Mouse (Mus musculus): ENCODE results near the gene Slc6a19. TPM values are rescaled to one million over a fixed set of nuclear protein-coding genes. Genes with fewer than 3 reads are reported as not detected.

Gene Slc6a19
- total and polyA plus RNA-seq, 2 experiments from 2014 or later, result 0.05 to 0.51 TPM

DNA sequence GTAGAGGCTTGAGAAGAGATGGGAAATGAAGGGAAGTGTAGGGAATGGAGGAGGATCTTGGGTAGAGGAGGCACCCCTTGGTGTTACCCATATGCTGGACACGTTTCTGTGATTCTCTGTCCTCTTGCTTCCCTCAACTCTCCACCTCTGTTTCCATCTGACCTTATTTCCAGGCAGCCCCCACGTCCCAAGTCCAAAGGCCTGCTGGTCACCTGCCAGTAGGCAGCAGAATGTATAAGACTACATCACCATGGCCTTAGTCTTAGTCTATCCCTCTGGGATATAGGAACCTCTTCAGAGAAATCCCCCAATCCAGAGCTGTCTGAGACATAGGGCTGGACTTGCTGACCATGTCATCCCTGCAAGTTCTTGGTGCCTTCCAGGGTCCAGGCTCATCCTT, 25.4 kb downstream of the Slc6a19 start:
- Histone ChIP-seq H3K4me3 (ENCODE audit: low read length) (no peak overlapping the region), H3K27me3 (ENCODE audit: insufficient read depth, low read length) (no peaks in the 10 kb centered on the region), H3K36me3 (ENCODE audit: insufficient read depth, low read length) (no peaks in the 10 kb centered on the region), H3K27ac (no peak overlapping the region), H3K4me1 (ENCODE audit: insufficient read depth, low read length) (no peaks in the 10 kb centered on the region), H3K9ac (replicated peaks; ENCODE audit: low read length) (no peak overlapping the region), H3K9me3 (ENCODE audit: low read length) (no peaks in the 10 kb centered on the region), H3K4me2 (ENCODE audit: low read depth, low read length) (no peak overlapping the region)
- no peak for DNase-seq (ENCODE audit: low spot score)
- no peak for TF ChIP-seq CTCF (IDR thresholded peaks at IDR 0.05; ENCODE audit: low read depth)
- 62% methylated on average over 2 of the region's 2 CpGs for WGBS
- ATAC-seq, result no peak

DNA sequence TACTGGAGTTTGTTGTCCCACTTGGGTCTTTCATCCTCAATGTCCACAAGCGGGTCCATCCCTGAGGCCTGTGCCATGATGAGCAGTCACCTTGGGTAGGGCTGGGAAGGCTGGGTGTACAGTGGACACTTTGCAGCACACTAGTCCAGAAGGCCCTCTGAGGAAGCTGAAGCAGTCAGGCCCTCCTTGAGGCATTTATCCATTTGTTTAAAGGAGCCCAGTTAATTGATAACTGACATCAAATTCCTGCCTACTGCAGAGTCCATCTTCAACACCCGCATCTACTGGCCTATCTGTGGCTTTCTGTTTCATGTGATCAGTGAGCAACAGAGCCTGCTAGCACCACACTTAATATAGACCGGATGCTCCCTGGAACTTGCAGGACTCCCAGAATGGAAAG, 26.8 kb downstream of the Slc6a19 start, which contains the start of gene Slc6a18:
Gene Slc6a18, minus strand, starts transcription at position 171 of the 400 bp plus-strand sequence.
- WGBS, result 81% methylated on average over 3 of the region's 3 CpGs
- no peak for ATAC-seq
- no peaks in the 10 kb centered on the region for H3K36me3 ChIP-seq (ENCODE audit: insufficient read depth, low read length)

DNA sequence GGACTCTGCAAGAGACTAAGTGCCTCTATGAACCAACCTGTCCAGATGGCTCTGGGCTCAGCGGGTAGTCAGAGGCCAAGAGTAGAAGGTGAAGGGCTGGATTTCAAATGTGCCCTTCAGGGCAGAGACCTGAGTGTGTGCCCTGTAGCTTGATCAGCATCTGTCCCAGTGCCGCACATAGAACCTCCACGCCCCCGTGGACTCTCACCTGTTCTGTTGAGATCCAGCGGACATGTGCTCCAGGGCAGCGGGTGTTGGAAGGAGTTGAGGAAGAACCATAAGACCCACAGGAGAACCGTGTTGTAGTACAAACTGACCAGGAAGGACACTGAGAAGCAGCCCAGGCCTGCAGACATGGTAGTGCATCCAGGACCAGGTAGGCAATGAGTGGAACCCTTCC, 29.5 kb downstream of the Slc6a19 start:
- Histone ChIP-seq H3K4me3 (ENCODE audit: low read length) (no peak overlapping the region), H3K27ac (no peak overlapping the region), H3K36me3 (ENCODE audit: insufficient read depth, low read length) (no peaks in the 10 kb centered on the region), H3K9me3 (ENCODE audit: low read length) (no peaks in the 10 kb centered on the region), H3K27me3 (ENCODE audit: insufficient read depth, low read length) (no peaks in the 10 kb centered on the region), H3K4me1 (ENCODE audit: insufficient read depth, low read length) (no peaks in the 10 kb centered on the region), H3K4me2 (ENCODE audit: low read depth, low read length) (no peak overlapping the region), H3K9ac (replicated peaks; ENCODE audit: low read length) (no peak overlapping the region)
- WGBS, result 92% methylated on average over 7 of the region's 7 CpGs
- no peak for ATAC-seq
- no peak for DNase-seq (ENCODE audit: low spot score)
- no peak for TF ChIP-seq CTCF (IDR thresholded peaks at IDR 0.05; ENCODE audit: low read depth)

More for the DNA sequence above, 26.8 kb downstream of the Slc6a19 start, which contains the start of gene Slc6a18:
- Histone ChIP-seq H3K4me2 (ENCODE audit: low read depth, low read length) (no peak within 1 kb of the TSS), H3K9me3 (ENCODE audit: low read length) (no peaks in the 10 kb centered on the region), H3K27ac (no peak within 1 kb of the TSS), H3K4me3 (ENCODE audit: low read length) (no peak within 1 kb of the TSS), H3K9ac (replicated peaks; ENCODE audit: low read length) (no peak within 1 kb of the TSS), H3K4me1 (ENCODE audit: insufficient read depth, low read length) (no peaks in the 10 kb centered on the region), H3K27me3 (ENCODE audit: insufficient read depth, low read length) (no peaks in the 10 kb centered on the region)
- TF ChIP-seq CTCF (IDR thresholded peaks at IDR 0.05; ENCODE audit: low read depth), result no peak
- no peak for DNase-seq (ENCODE audit: low spot score)

DNA sequence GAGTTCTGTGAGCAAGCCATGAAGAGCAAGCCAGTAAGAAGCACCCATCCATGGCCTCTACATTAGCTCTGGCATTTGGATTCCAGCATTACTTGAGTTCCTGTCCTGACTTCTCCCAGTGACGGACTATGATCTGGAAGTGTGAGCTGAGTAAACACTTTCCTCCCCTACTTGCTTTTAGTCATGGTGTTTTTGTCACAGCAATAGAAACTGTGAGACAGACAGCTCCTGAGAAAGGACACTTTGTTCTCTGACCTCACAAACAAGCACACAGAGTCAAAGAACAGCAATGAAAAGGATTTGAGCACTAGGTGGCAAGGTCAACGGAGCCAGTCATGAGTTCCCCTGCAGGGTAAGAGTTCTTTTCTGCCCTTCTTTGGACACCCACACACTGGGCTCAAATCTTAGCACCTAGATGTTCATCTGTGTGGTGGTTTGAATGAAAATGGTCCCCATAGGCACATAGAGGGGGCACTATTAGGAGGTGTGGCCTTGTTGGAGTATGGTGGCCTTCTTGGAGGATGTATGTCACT, 44.4 kb downstream of the Slc6a19 start:
- Histone ChIP-seq H3K27ac (no peak overlapping the region), H3K4me3 (ENCODE audit: low read length) (no peak overlapping the region), H3K4me1 (ENCODE audit: insufficient read depth, low read length) (no peaks in the 10 kb centered on the region), H3K27me3 (ENCODE audit: insufficient read depth, low read length) (no peaks in the 10 kb centered on the region), H3K9me3 (ENCODE audit: low read length) (no peaks in the 10 kb centered on the region), H3K4me2 (ENCODE audit: low read depth, low read length) (no peak overlapping the region), H3K36me3 (ENCODE audit: insufficient read depth, low read length) (no peaks in the 10 kb centered on the region), H3K9ac (replicated peaks; ENCODE audit: low read length) (no peak overlapping the region)
- ATAC-seq (no peak), DNase-seq (ENCODE audit: low spot score) (no peak)
- WGBS, result 65% methylated on average over 2 of the region's 2 CpGs
- TF ChIP-seq CTCF (IDR thresholded peaks at IDR 0.05; ENCODE audit: low read depth), result no peak

DNA sequence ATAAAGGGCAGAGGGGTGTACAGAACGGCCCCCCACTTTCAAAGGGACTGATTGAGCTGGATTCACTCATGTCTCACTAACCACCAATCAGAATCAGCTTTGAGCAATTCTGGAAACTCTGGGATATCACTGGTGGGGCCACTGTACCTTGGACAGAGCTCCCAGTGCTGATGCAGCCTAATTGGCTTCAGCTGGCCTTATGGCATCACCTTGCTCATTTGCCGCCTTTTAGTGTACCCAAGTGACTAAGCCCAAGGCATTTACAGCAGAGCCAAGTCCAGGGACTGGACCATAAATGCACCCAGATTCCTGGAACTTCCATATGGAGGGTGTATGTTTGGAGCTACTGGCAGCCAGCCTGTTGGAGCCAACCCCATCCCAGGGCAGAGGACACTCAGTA, 45.7 kb downstream of the Slc6a19 start:
- Histone ChIP-seq H3K4me3 (ENCODE audit: low read length) (no peak overlapping the region), H3K9ac (replicated peaks; ENCODE audit: low read length) (no peak overlapping the region), H3K27ac (no peak overlapping the region), H3K4me1 (ENCODE audit: insufficient read depth, low read length) (no peaks in the 10 kb centered on the region), H3K4me2 (ENCODE audit: low read depth, low read length) (no peak overlapping the region), H3K9me3 (ENCODE audit: low read length) (no peaks in the 10 kb centered on the region), H3K36me3 (ENCODE audit: insufficient read depth, low read length) (no peaks in the 10 kb centered on the region), H3K27me3 (ENCODE audit: insufficient read depth, low read length) (no peaks in the 10 kb centered on the region)
- 56% methylated on average over 2 of the region's 2 CpGs for WGBS
- TF ChIP-seq CTCF (IDR thresholded peaks at IDR 0.05; ENCODE audit: low read depth), result no peak
- no peak for DNase-seq (ENCODE audit: low spot score)
- ATAC-seq, result no peak

DNA sequence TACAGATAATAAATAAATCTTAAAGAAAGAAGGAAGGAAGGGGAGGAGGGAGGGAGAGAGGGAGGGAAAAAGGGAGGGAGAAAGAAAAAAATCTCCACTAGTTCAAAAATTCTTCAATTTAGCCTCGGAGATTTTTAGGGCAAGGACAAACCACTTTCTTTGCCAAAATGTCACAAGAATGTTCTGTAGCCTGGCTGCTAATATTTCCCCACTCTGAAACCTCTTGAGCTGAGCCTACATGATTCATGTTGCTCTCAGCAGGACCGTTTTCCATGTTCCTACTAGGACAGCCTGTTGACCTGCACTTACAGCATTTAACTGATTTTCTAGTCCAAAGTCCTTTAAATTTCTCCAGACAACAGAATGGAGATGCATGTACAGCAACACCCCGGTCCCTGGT, 49.7 kb downstream of the Slc6a19 start:
- Histone ChIP-seq H3K9me3 (ENCODE audit: low read length) (no peaks in the 10 kb centered on the region), H3K27me3 (ENCODE audit: insufficient read depth, low read length) (no peaks in the 10 kb centered on the region), H3K4me1 (ENCODE audit: insufficient read depth, low read length) (no peaks in the 10 kb centered on the region), H3K9ac (replicated peaks; ENCODE audit: low read length) (no peak overlapping the region), H3K4me3 (ENCODE audit: low read length) (no peak overlapping the region), H3K27ac (no peak overlapping the region), H3K36me3 (ENCODE audit: insufficient read depth, low read length) (no peaks in the 10 kb centered on the region), H3K4me2 (ENCODE audit: low read depth, low read length) (no peak overlapping the region)
- 84% methylated on average over 3 of the region's 3 CpGs for WGBS
- no peak for ATAC-seq
- TF ChIP-seq CTCF (IDR thresholded peaks at IDR 0.05; ENCODE audit: low read depth), result no peak
- no peak for DNase-seq (ENCODE audit: low spot score)

DNA sequence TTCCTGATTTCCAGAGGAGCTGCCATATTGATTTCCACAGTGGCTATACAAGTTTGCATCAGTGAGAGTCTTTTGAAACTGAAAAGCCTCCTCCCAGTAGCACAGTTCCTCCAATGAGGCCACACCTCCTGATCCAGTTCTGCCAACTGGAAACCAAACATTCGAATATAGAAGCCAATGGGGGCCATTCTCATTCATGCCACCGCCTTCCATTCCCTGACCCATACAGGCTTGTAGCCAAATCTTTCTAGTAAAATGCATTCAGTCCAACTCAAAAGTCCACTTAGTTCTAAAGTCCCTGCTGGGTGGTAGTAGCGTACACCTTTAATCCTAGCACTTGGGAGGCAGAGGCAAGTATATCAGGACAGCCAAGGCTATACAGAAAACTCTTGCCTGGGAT, 51.4 kb downstream of the Slc6a19 start:
- ATAC-seq (no peak), DNase-seq (ENCODE audit: low spot score) (no peak)
- Histone ChIP-seq H3K4me1 (ENCODE audit: insufficient read depth, low read length) (no peaks in the 10 kb centered on the region), H3K36me3 (ENCODE audit: insufficient read depth, low read length) (peaks cover 4% of the 10 kb centered on the region; the same call in 1 of the 2 replicates), H3K9ac (replicated peaks; ENCODE audit: low read length) (no peak overlapping the region), H3K27me3 (ENCODE audit: insufficient read depth, low read length) (no peaks in the 10 kb centered on the region), H3K27ac (no peak overlapping the region), H3K9me3 (ENCODE audit: low read length) (no peaks in the 10 kb centered on the region), H3K4me2 (ENCODE audit: low read depth, low read length) (no peak overlapping the region), H3K4me3 (ENCODE audit: low read length) (no peak overlapping the region)
- WGBS, result 69% methylated on average over 3 of the region's 3 CpGs
- TF ChIP-seq CTCF (IDR thresholded peaks at IDR 0.05; ENCODE audit: low read depth), result no peak
